Mouse (Mus musculus): Measurements from ENCODE around the gene Sun2. TPM values are rescaled to one million over a fixed set of nuclear protein-coding genes. Genes with fewer than 3 reads are reported as not detected.

The Sun2 gene
- total RNA-seq, 2 experiments from 2014 or later = 18.5 to 23.3 TPM

DNA sequence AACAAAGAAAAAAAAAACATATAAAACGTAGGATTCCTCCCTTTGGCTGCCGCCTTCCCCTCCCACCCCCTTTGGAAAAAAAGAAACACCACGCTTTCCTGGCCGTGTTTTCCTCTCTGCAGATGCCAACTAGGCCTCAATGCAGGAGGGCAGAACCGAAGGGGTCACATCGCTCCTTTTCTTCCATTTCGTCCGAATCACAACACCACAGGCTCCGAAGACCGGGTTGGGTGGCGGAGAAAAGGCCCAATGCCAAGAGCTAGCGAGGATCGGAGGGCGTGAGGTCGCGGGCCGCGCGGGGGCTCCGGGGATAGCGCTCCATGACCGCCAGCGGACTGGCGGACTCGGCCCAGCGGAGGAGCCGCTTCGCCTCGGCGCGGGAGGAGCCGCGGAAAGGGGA is 55.2 kb downstream of the Sun2 start:
- no peak for DNase-seq (ENCODE audit: low spot score in 2 of 2)

DNA sequence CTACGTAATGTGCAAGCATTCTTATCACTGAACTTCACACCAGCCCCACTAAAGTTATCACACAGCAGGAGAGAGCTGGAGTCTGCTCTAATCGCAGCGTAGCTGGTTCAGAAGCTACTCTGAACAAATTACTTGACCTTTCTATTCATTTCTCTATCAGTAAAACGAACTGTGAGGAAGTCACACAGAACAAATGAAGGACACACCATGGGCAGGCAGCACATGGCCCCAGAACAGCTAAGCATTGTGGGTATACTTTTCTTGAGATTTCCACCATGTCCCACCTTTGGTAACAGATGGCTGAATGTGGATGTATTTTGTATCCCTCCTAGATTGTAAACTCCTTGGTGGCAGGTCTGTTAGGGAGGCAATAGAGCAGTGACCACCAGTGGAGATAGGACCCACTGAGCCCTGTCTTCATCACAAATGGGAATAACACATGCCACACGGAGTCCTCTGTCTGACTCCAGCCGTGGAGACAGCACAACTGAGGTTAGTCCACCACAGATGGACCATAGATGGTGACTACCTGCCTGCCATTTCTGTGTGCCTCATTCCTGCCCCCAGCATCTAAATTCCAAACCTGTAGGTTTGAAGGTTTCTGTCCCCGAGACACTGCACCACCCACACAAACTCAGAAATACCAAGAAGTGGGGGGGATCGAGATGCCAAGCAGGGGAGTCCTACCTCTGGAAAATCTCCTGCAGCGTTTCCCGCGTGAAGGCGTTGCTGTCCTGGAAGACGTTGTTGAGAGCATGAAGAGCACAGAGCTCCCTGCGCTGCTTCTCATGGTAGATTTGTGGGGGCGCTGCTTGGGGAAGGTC is 56.1 kb downstream of the Sun2 start:
- no peak for DNase-seq (ENCODE audit: low spot score in 2 of 2)

DNA sequence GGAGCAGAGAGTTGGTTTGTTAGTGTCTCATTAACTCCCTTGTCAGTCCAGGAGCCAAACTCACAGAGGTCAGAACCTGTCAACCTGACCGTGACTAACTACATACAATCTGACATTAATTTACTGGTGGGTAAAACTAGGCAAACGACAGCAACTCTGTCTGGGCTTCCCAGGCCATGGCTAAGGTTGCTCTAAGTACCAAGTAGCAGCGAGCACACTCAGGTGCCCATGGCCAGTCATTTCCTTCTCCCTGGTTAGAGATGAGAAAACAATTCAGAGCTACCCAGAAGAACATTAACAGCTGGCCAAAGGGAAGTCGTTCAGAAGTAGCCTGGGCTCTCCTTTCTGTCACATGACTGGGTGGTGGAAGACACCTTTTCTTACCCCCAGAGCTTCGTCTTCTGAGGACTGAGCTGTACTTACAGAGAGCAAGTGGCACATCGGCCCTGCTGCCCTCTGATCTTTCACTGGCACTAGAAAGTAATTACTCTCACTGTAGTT is 57.1 kb downstream of the Sun2 start:
- no peak for DNase-seq (ENCODE audit: low spot score in 2 of 2)

DNA sequence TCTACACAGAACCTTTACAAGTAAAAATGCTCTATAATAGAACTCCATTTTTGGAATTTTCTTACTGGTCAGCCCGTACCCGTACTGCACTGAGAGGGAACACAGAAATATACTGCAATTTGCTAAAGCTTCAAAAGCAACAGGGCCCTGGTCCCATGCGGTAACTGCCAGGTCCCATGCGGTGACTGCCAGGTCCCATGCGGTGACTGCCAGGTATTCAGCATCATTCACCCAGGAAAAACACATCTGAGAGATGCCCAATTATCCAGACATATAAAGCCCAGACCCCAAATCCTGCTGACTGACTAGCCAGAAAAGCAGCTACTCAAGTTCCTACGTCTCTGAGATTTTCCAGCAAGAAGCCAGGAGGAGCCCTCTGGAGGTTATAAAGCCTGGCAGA is 57.7 kb downstream of the Sun2 start:
- no peak for DNase-seq (ENCODE audit: low spot score in 2 of 2)

DNA sequence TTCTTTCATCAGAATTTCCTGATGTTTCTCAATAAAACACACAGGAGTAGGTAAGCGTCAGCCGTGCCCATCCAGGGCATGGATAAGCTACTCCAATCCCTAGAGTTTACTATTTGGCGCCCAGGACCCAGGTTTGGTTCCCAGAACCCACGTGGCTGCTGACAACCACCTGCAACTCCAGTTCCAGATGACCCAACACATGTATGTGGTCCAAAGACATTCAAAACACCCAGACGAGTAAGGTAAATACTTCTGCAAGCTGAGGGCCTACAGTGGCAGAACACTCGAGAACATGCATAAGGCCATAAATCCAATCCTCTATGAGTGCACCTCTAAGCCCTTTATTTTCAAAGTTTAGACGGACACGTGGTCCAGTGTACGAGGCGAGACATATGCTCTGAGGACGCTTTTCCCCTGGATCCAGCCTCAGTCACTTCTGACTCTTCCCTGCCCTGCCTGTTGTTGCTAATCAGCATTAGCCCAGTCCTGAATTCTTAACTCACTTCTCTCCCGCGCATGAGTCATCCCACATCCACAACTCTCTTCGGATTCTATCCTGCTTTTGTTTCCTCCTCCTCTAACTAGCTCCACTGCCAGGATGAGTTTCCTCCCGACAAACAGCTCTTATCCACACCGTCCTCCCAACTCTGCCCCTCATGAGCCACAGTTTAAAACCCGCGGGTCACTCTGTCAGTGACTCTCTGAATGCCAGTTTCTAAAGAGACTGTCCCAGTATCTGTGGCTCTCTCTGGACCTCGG is 58.5 kb downstream of the Sun2 start:
- no peak for DNase-seq (ENCODE audit: low spot score in 2 of 2)

DNA sequence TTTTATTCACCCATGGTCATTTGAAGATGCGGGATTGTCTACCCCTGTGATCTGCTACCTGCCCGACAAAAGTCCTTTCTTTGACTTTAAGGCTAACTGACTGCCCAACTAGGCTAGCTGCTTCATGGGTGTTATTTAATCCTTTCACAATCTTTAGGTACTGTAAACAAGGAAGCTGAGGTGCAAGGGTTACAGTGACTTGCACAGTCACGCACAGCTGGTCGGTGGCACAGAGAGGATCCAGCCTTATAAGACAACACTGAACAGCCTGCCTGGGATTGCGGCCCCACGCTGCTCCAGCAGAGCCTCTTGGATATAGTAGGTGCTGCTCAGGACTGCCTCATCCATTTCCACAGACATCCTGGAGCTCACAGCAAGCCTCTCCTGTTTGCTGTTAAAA is 59.2 kb downstream of the Sun2 start:
- no peak for DNase-seq (ENCODE audit: low spot score in 2 of 2)

DNA sequence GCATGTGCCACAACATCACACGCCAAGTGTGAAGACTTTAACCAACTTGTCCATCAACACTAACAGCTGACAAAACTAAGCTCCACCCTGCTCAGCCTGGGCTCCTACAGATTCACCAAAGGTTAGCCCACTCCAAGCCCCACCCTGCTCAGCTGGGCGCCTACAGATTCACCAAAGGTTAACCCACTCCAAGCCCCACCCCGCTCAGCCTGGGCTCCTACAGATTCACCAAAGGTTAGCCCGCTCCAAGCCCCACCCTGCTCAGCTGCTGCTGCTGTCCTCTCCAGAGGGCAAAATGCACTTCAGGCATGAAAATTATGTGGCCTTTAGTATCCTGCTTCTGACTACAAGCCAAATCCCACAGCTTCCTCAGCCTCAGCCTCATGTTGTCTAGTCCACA is 60.4 kb downstream of the Sun2 start:
- no peak for DNase-seq (ENCODE audit: low spot score in 2 of 2)

DNA sequence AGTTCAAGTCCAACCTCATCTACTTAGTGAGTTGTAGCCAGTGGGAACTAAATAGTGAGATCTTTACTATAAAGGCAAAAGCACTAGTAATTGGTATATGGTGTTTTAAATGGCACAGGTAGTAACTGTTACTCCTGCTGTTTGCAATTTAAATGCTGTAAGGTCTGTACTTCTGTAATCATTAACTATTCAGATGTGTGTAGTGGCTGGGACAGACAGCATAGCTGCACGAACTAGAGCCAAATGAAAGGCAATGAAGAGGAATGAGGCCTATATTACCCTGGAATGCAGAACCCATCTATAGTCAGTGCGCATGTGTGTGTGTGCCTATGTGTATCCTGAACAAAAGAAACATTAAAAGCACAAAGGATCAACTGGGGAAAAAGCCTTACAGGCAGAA is 64.4 kb downstream of the Sun2 start:
- DNase-seq (ENCODE audit: low spot score in 2 of 2) = no peak

Other genes starting within 250 kb of the Sun2 start
- gene Kcnj4, start 237.3 kb downstream of the Sun2 start, total RNA-seq (2021) = 10 to 100 TPM; 69.2 to 72.7 TPM
- 1 to 10 TPM; 1.4 to 1.8 TPM for gene Kdelr3, start 226.1 kb downstream of the Sun2 start, total RNA-seq (2021)
- 100 to 1,000 TPM; 353 to 381 TPM for gene Ddx17, start 195.8 kb downstream of the Sun2 start, total RNA-seq (2021)
- gene Dmc1, start 137.4 kb downstream of the Sun2 start, total RNA-seq (2021) = 1 to 10 TPM in 1 of 2 experiments, under 1 TPM in 1; 0.29 to 1.7 TPM
- gene Fam227a, start 83.6 kb downstream of the Sun2 start, total RNA-seq (2021) = 10 to 100 TPM; 10.2 to 11.0 TPM
- gene Cby1, start 83.3 kb downstream of the Sun2 start, total RNA-seq (2021) = 10 to 100 TPM; 57.0 to 59.9 TPM
- 100 to 1,000 TPM; 103 TPM for gene Tomm22, start 71.7 kb downstream of the Sun2 start, total RNA-seq (2021)
- 10 to 100 TPM; 46.2 to 46.4 TPM for gene Josd1, start 54.6 kb downstream of the Sun2 start, total RNA-seq (2021)
- gene Gtpbp1, start 51.7 kb downstream of the Sun2 start, total RNA-seq (2021) = 10 to 100 TPM; 43.3 to 44.1 TPM
- 10 to 100 TPM; 41.1 TPM for gene Dnal4, start 35.3 kb upstream of the Sun2 start, total RNA-seq (2021)
- gene Nptxr, start 62.2 kb upstream of the Sun2 start, total RNA-seq (2021) = 100 to 1,000 TPM; 878 to 953 TPM
- 10 to 100 TPM; 21.9 to 36.2 TPM for gene Npcd, start 91.7 kb upstream of the Sun2 start, total RNA-seq (2021)
- gene Cbx6, start 92.2 kb upstream of the Sun2 start, total RNA-seq (2021) = 100 to 1,000 TPM; 389 to 413 TPM
- 1 to 10 TPM; 6.1 to 6.4 TPM for gene Apobec3, start 149.1 kb upstream of the Sun2 start, total RNA-seq (2021)
- 10 to 100 TPM; 12.8 to 15.1 TPM for gene Cbx7, start 228.6 kb upstream of the Sun2 start, total RNA-seq (2021)